Comparison of ENCODE assay signal across 24 mouse cellular contexts in genomic region chr9:32765123-32765522, GRCm38 (mm10).
A peak's percentile ranks its signal among the peaks of the same experiment; 100 is the strongest.
DNase-seq lines count a peak whose midpoint lies in the region; ATAC-seq lines count a peak whose summit lies in the region.
"Had no signal": no experiment of that assay in that cellular context is flagged by ENCODE, and none has a peak within 500 bp of the region (broad histone marks: within the 10 kb centered on the region; RNA-seq: fewer than 3 reads in every experiment).

No protein-coding gene starts in this region.

- no peaks in the 10 kb centered on the region for H3K36me3 ChIP-seq in embryonic facial prominence, embryonic 13.5 days
- no peaks in the 10 kb centered on the region for H3K36me3 ChIP-seq in embryonic facial prominence, embryonic 10.5 days (replicated peaks)
- H3K36me3 ChIP-seq: embryonic facial prominence, embryonic 12.5 days; embryonic facial prominence, embryonic 15.5 days; forebrain, embryonic 10.5 days; forebrain, embryonic 12.5 days; G1E had no signal

- WGBS in embryonic facial prominence, embryonic 13.5 days, result 96% methylated on average over 3 of the region's 3 CpGs
- WGBS in embryonic facial prominence, embryonic 10.5 days, result 94% methylated on average over 3 of the region's 3 CpGs

- H3K4me2 ChIP-seq in embryonic facial prominence, embryonic 13.5 days, result no peak overlapping the region
- H3K4me2 ChIP-seq: embryonic facial prominence, embryonic 12.5 days; embryonic facial prominence, embryonic 15.5 days; forebrain, embryonic 12.5 days had no signal

- no peaks in the 10 kb centered on the region for H3K27me3 ChIP-seq in embryonic facial prominence, embryonic 13.5 days
- H3K27me3 ChIP-seq in embryonic facial prominence, embryonic 10.5 days (replicated peaks; ENCODE audit: low read depth, poor library complexity, severe bottlenecking), result no peaks in the 10 kb centered on the region
- H3K27me3 ChIP-seq: embryonic facial prominence, embryonic 12.5 days; embryonic facial prominence, embryonic 15.5 days; forebrain, embryonic 12.5 days; Patski had no signal

- no peak overlapping the region for H3K4me3 ChIP-seq in embryonic facial prominence, embryonic 13.5 days
- no peak overlapping the region for H3K4me3 ChIP-seq in embryonic facial prominence, embryonic 10.5 days
- H3K4me3 ChIP-seq: embryonic facial prominence, embryonic 12.5 days; embryonic facial prominence, embryonic 15.5 days; erythroblast, embryonic 14.5 days; forebrain, embryonic 10.5 days; forebrain, embryonic 12.5 days had no signal

- no peaks in the 10 kb centered on the region for H3K9me3 ChIP-seq in embryonic facial prominence, embryonic 13.5 days
- no peaks in the 10 kb centered on the region for H3K9me3 ChIP-seq in embryonic facial prominence, embryonic 10.5 days
- H3K9me3 ChIP-seq: embryonic facial prominence, embryonic 12.5 days; embryonic facial prominence, embryonic 15.5 days; forebrain, embryonic 10.5 days; forebrain, embryonic 12.5 days; G1E had no signal

- H3K4me1 ChIP-seq in embryonic facial prominence, embryonic 13.5 days, result peaks cover 3% of the 10 kb centered on the region; the same call in 1 of the 2 replicates
- no peaks in the 10 kb centered on the region for H3K4me1 ChIP-seq in embryonic facial prominence, embryonic 10.5 days
- H3K4me1 ChIP-seq: embryonic facial prominence, embryonic 12.5 days; embryonic facial prominence, embryonic 15.5 days had no signal

- DNase-seq in embryonic facial prominence, embryonic 10.5 days (ENCODE audit: low spot score), result no peak
- peak; percentile 34 for DNase-seq in A20 (ENCODE audit: low read depth, low spot score)
- DNase-seq in CD4-positive helper T cell, adult 2 months (ENCODE audit: low read depth, low spot score), result peak; percentile 17
- DNase-seq in induced T-regulatory cell, adult 2 months (ENCODE audit: low read depth), result peak; percentile 58
- no peak for DNase-seq in right cerebral cortex, postnatal 4 days
- no peak for DNase-seq in cerebellum, adult 9-10 months
- no peak for DNase-seq in natural killer cell, adult 2 months (ENCODE audit: low spot score in 2 of 2)
- DNase-seq: adrenal gland, adult 8-10 months; adrenal gland, postnatal 14 days; adrenal gland, postnatal 36 days; B cell, adult 2 months; cerebellum, postnatal 36 days; embryo, embryonic 11 days had no signal

- H3K9ac ChIP-seq in embryonic facial prominence, embryonic 13.5 days, result no peak overlapping the region
- H3K9ac ChIP-seq: embryonic facial prominence, embryonic 12.5 days; embryonic facial prominence, embryonic 15.5 days; forebrain, embryonic 12.5 days had no signal

- no peak for ATAC-seq in embryonic facial prominence, embryonic 13.5 days (ENCODE audit: insufficient number of reproducible peaks, insufficient read depth, low FRiP score, low TSS enrichment, low read depth)
- ATAC-seq: activated CD4-positive, CD25-positive, alpha-beta regulatory T cell, adult 4 months; forebrain, embryonic 14.5 days; forebrain, embryonic 16.5 days; Patski had no signal

- H3K27ac ChIP-seq in embryonic facial prominence, embryonic 13.5 days, result peak overlapping the region; percentile 28; the same call in 1 of the 2 replicates
- no peak overlapping the region for H3K27ac ChIP-seq in embryonic facial prominence, embryonic 10.5 days (replicated peaks)
- H3K27ac ChIP-seq: embryonic facial prominence, embryonic 12.5 days; embryonic facial prominence, embryonic 15.5 days; forebrain, embryonic 10.5 days; forebrain, embryonic 12.5 days had no signal

Comparison
In these comparisons a context has a peak if more than half of its experiments do, and no peak if none do; other contexts are left out.
1. DNase-seq: peak in A20 (single experiment), CD4-positive helper T cell, adult 2 months (single experiment) and induced T-regulatory cell, adult 2 months (single experiment); none in embryonic facial prominence, embryonic 10.5 days (single experiment), right cerebral cortex, postnatal 4 days (single experiment), cerebellum, adult 9-10 months (single experiment) and natural killer cell, adult 2 months (0 of 2).